Comparison of ENCODE assay signal across 8 mouse cellular contexts in the genomic region with DNA sequence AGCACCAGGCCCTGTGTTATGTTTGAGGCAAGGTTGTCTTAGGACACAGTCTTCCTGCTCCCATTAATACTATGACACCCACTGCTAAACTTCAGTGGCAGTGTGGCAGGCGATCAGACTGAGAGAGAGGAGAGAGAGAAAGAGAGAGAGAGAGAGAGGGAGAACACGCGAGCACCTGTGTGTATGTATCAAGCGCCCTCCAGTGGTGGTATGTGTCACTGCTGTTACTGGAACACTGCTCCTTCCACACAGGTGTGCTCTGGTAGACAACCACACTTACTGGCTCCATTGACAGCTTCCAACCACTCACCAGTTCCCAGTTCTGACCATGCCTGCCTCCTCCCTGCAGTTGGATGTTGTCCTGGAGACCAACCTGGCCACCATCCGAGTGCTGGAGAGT. TPM values are rescaled to one million over a fixed set of nuclear protein-coding genes. Genes with fewer than 3 reads are reported as not detected.
DNase-seq lines count a peak whose midpoint lies in the region; ATAC-seq and TF ChIP-seq lines count a peak whose summit lies in the region.

No protein-coding gene starts in this region.

- no peak overlapping the region for H3K4me3 ChIP-seq in forebrain, embryonic 11.5 days (ENCODE audit: low read depth, low read length)
- H3K4me3 ChIP-seq in limb, embryonic 13.5 days, result no peak overlapping the region
- H3K4me3 ChIP-seq in olfactory bulb, adult 2 months (ENCODE audit: insufficient read depth, low read depth, low read length), result no peak overlapping the region

- 44% methylated on average over 5 of the region's 5 CpGs for WGBS in forebrain, embryonic 11.5 days
- 34% methylated on average over 5 of the region's 5 CpGs for WGBS in limb, embryonic 13.5 days
- 32% methylated on average over 5 of the region's 5 CpGs for WGBS in olfactory bulb, adult 2 months

- no peak for TF ChIP-seq POLR2A in olfactory bulb, adult 2 months (IDR thresholded peaks at IDR 0.05; ENCODE audit: insufficient read depth, low read depth, low read length)

- H3K4me1 ChIP-seq in forebrain, embryonic 11.5 days (replicated peaks; ENCODE audit: control insufficient read depth, insufficient read depth, low read length), result no peaks in the 10 kb centered on the region
- no peaks in the 10 kb centered on the region for H3K4me1 ChIP-seq in limb, embryonic 13.5 days
- H3K4me1 ChIP-seq in olfactory bulb, adult 2 months (ENCODE audit: control insufficient read depth, insufficient read depth, low read length), result no peaks in the 10 kb centered on the region

- ATAC-seq in forebrain, embryonic 11.5 days (replicated peaks; ENCODE audit: low FRiP score), result peak; percentile 37; the same call in 1 of the 2 replicates
- ATAC-seq in inflammation-experienced regulatory T-cells, adult 6 months, result peak; percentile 65
- ATAC-seq in limb, embryonic 13.5 days (ENCODE audit: low FRiP score, low read depth), result 0 out of 2 replicates have a peak, but pooled peaks have one; percentile 20

- peak; percentile 54 for TF ChIP-seq CTCF in olfactory bulb, adult 2 months (IDR thresholded peaks at IDR 0.05; ENCODE audit: insufficient read depth, low read depth, low read length)

- no peaks in the 10 kb centered on the region for H3K9me3 ChIP-seq in forebrain, embryonic 11.5 days (ENCODE audit: control insufficient read depth, low read length)
- no peaks in the 10 kb centered on the region for H3K9me3 ChIP-seq in limb, embryonic 13.5 days

- DNase-seq in urinary bladder, postnatal 14 days (ENCODE audit: low spot score), result peak; percentile 43
- no peak for DNase-seq in urinary bladder, postnatal 4 days (ENCODE audit: low spot score in 2 of 2)
- DNase-seq in c-Kit-positive CD71-negative TER-119-negative erythroid progenitor cells, embryonic 14.5 days (ENCODE audit: low read depth), result peak; percentile 29
- DNase-seq in forebrain, embryonic 11.5 days (ENCODE audit: low spot score), result peak; percentile 64
- DNase-seq in urinary bladder, adult 2 months (ENCODE audit: low spot score), result no peak

- H3K9ac ChIP-seq in forebrain, embryonic 11.5 days (ENCODE audit: low read length), result no peak overlapping the region
- no peak overlapping the region for H3K9ac ChIP-seq in limb, embryonic 13.5 days

- H3K27ac ChIP-seq in forebrain, embryonic 11.5 days (ENCODE audit: low read depth, low read length), result no peak overlapping the region
- H3K27ac ChIP-seq in limb, embryonic 13.5 days, result no peak overlapping the region
- no peak overlapping the region for H3K27ac ChIP-seq in olfactory bulb, adult 2 months (ENCODE audit: insufficient read depth, low read depth, low read length)

- H3K4me2 ChIP-seq in forebrain, embryonic 11.5 days (ENCODE audit: low read depth, low read length, severe bottlenecking), result no peak overlapping the region
- no peak overlapping the region for H3K4me2 ChIP-seq in limb, embryonic 13.5 days (replicated peaks)

- H3K36me3 ChIP-seq in forebrain, embryonic 11.5 days (ENCODE audit: control insufficient read depth, insufficient read depth, low read length), result peaks cover 26% of the 10 kb centered on the region; the same call in 1 of the 2 replicates
- H3K36me3 ChIP-seq in limb, embryonic 13.5 days, result peaks cover 100% of the 10 kb centered on the region

- no peaks in the 10 kb centered on the region for H3K27me3 ChIP-seq in forebrain, embryonic 11.5 days (ENCODE audit: control insufficient read depth, insufficient read depth, low read length)
- no peaks in the 10 kb centered on the region for H3K27me3 ChIP-seq in limb, embryonic 13.5 days

RNA-seq across cellular contexts. Expression of a gene that starts 15.6 kb away (rescaled TPM):
- 1.1 and 1.2 TPM in 2 replicates for polyA plus RNA-seq in forebrain, embryonic 11.5 days (2014; fragmentation: Nextera tagmentation; extraction: Ambion mirVana)
- polyA plus RNA-seq in inflammation-experienced regulatory T-cells, adult 6 months (2017; shearing (Covaris generic)), result 10 to 100 TPM in 1 of 3 experiments, 1 to 10 TPM in 2; 4.1 to 10.6 (median 5.3) TPM
- polyA plus RNA-seq in limb, embryonic 13.5 days (2015; fragmentation: Nextera tagmentation; extraction: Ambion mirVana), result 0.94 and 1.9 TPM in 2 replicates
- not detected in 2 replicates for polyA plus RNA-seq in olfactory bulb, adult 2 months (2012; ENCODE audit: insufficient read depth, insufficient read length, low replicate concordance, missing spikeins)
- polyA plus RNA-seq in urinary bladder, adult 2 months (2012; rRNA removed), result 1.0 and 1.2 TPM in 2 replicates

RNA-seq across cellular contexts. Expression of a gene that starts 23.0 kb away (rescaled TPM):
- 145 and 158 TPM in 2 replicates for polyA plus RNA-seq in forebrain, embryonic 11.5 days (2014; fragmentation: Nextera tagmentation; extraction: Ambion mirVana)
- polyA plus RNA-seq in inflammation-experienced regulatory T-cells, adult 6 months (2017; shearing (Covaris generic)), result 100 to 1,000 TPM in 2 of 3 experiments, 10 to 100 TPM in 1; 87.9 to 109 (median 105) TPM
- 180 and 195 TPM in 2 replicates for polyA plus RNA-seq in limb, embryonic 13.5 days (2015; fragmentation: Nextera tagmentation; extraction: Ambion mirVana)
- 224 TPM in 1 of 2 replicates, not detected in the other for polyA plus RNA-seq in olfactory bulb, adult 2 months (2012; ENCODE audit: insufficient read depth, insufficient read length, low replicate concordance, missing spikeins)
- polyA plus RNA-seq in urinary bladder, adult 2 months (2012; rRNA removed), result 122 and 134 TPM in 2 replicates

Comparison
In these comparisons a context has a peak if more than half of its experiments do, and no peak if none do; other contexts are left out.
1. DNase-seq: peak in urinary bladder, postnatal 14 days (single experiment), c-Kit-positive CD71-negative TER-119-negative erythroid progenitor cells, embryonic 14.5 days (single experiment) and forebrain, embryonic 11.5 days (single experiment); none in urinary bladder, postnatal 4 days (0 of 2) and urinary bladder, adult 2 months (single experiment).
2. Peak in every context shown above with its lines, with median percentiles within 50 percentile points of each other: ATAC-seq.